Mouse (Mus musculus) C2C12 (cell line): ENCODE results near the gene Ank2.

Experiments used
- CEBPB ChIP-seq: IDR thresholded peaks from one replicate; pipeline ENCODE4 v1.6.1; 2011; ENCODE audit warnings: low read depth, mild to moderate bottlenecking, control low read depth, moderate library complexity
- CTCF ChIP-seq: IDR thresholded peaks from one replicate; pipeline ENCODE4 v1.5.1; 2011; ENCODE audit not compliant: control insufficient read depth, insufficient read depth, insufficient read length
- MAX ChIP-seq: IDR thresholded peaks from one replicate; pipeline ENCODE4 v1.6.1; 2011; ENCODE audit warnings: mild to moderate bottlenecking, control low read depth
- MYOG ChIP-seq: IDR thresholded peaks from one replicate; pipeline ENCODE4 v1.6.1; 2011; ENCODE audit not compliant: control insufficient read depth, insufficient read length; ENCODE audit errors: extremely low read depth

GRCm38 (mm10) chr3:127225799-127226730, 273.1 kb downstream of the Ank2 start:
- no peak for TF ChIP-seq CTCF
- no peak for TF ChIP-seq CEBPB
- TF ChIP-seq MAX = no peak
- TF ChIP-seq MYOG = no peak
